Mouse (Mus musculus) ES-Bruce4 (cell line): ENCODE measurements at regions not wholly inside any gene's neighbourhood (a gene's known extent, or its start where the extent isn't known, plus 50 kb on each side); places are given as distances from the start of the nearest gene placed in this dataset.

ENCODE experiments used
- CTCF ChIP-seq: IDR thresholded peaks from one replicate; pipeline ENCODE4 v1.8.1; 2011; ENCODE audit warnings: low read depth, low read length
- POLR2A ChIP-seq: IDR thresholded peaks from one replicate; pipeline ENCODE4 v1.8.1; 2011; ENCODE audit warnings: low read length; ENCODE audit not compliant: insufficient read depth

DNA sequence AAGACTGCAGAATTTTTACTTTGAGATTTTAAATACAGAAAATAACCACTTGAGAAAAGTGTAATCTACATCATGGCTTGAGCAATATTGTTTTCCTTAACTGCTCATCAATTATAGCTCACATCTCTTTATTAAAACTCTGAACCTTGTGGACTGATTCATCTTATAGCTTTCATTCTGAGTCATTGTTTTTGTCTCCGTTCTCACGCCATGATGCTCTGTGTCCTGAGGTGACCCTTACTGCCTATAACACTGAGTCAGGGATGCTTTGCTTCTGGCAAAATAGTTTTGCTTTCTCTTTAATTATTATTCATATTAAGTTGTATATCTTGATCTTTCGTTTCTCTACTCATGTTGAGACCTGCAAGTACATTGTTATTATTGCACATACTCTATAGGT, 1302.6 kb downstream of the Zfp704 start:
- TF ChIP-seq CTCF (no peak), POLR2A (no peak)
